Mouse (Mus musculus) kidney, adult 18-20 months (tissue): ENCODE measurements around the gene Mau2.
"Not testable (repeated sequence)": the region's sequence is repeated elsewhere in the genome, so short reads cannot be mapped to it uniquely, and the experiment has no call there.

Source experiments
- DNase-seq: peaks from one replicate; pipeline ENCODE4 v3.0.0; 2021

The Mau2 gene

GRCm38 (mm10) chr8:70042583-70043455 is at the start of gene Mau2, which contains the start of gene Sugp1:
Gene Mau2 (minus strand): TSS chr8:70042734.
Gene Sugp1 (plus strand): TSS chr8:70042813.
- DNase-seq, result peak; percentile 98

- no peak for DNase-seq
Measured at GRCm38 (mm10) chr8:70089296-70089960, 46.9 kb upstream of the Mau2 start.

- DNase-seq, result peak; percentile 55
Measured at GRCm38 (mm10) chr8:70087836-70088650, 45.5 kb upstream of the Mau2 start.

GRCm38 (mm10) chr8:70087237-70087636 is 44.7 kb upstream of the Mau2 start:
- peak; percentile 14 for DNase-seq

- no peak for DNase-seq
Measured at GRCm38 (mm10) chr8:70086151-70086550, 43.6 kb upstream of the Mau2 start.

- DNase-seq, result peak; percentile 10
Measured at GRCm38 (mm10) chr8:70084191-70085065, 41.9 kb upstream of the Mau2 start.

- DNase-seq, result peak; percentile 54
Measured at GRCm38 (mm10) chr8:70083285-70083684, 40.8 kb upstream of the Mau2 start, which contains the start of gene Hapln4. Gene Hapln4 (plus strand): TSS chr8:70083457.

GRCm38 (mm10) chr8:70081976-70082375 is 39.4 kb upstream of the Mau2 start:
- DNase-seq, result no peak

- DNase-seq, result no peak
Measured at GRCm38 (mm10) chr8:70073682-70074081, 31.1 kb upstream of the Mau2 start.

GRCm38 (mm10) chr8:70073120-70073519 is 30.6 kb upstream of the Mau2 start:
- DNase-seq, result no peak

GRCm38 (mm10) chr8:70072441-70073069 is 30.0 kb upstream of the Mau2 start, which contains the start of gene Tm6sf2:
Gene Tm6sf2 (plus strand): TSS chr8:70072924.
- DNase-seq, result peak; percentile 74

GRCm38 (mm10) chr8:70071836-70072440 is 29.4 kb upstream of the Mau2 start:
- no peak for DNase-seq

- no peak for DNase-seq
Measured at GRCm38 (mm10) chr8:70057721-70058120, 15.2 kb upstream of the Mau2 start.

GRCm38 (mm10) chr8:70050434-70050833 is 7.9 kb upstream of the Mau2 start:
- not testable (repeated sequence) for DNase-seq

- DNase-seq, result no peak
Measured at GRCm38 (mm10) chr8:70049662-70050061, 7.1 kb upstream of the Mau2 start.

GRCm38 (mm10) chr8:70043996-70044395 is 1.5 kb upstream of the Mau2 start:
- DNase-seq, result no peak

- no peak for DNase-seq
Measured at GRCm38 (mm10) chr8:70041885-70042546, 518 bp downstream of the Mau2 start.

- DNase-seq, result no peak
Measured at GRCm38 (mm10) chr8:70037994-70038393, 4.5 kb downstream of the Mau2 start.

- DNase-seq, result no peak
Measured at GRCm38 (mm10) chr8:70030255-70030654, 12.3 kb downstream of the Mau2 start.

- DNase-seq, result peak; percentile 65
Measured at GRCm38 (mm10) chr8:70026151-70026550, 16.4 kb downstream of the Mau2 start.
